Mouse (Mus musculus) liver, postnatal 0 days (tissue): ENCODE results near the gene Fam160a1.

Experiments used
- CTCF ChIP-seq: sonication (generic); IDR thresholded peaks from 2 replicates; pipeline ENCODE4 v1.5.1; 2016; ENCODE audit warnings: antibody characterized with exemption, low read depth
- EP300 ChIP-seq: IDR thresholded peaks from 2 replicates; pipeline ENCODE4 v1.6.1; 2016; ENCODE audit warnings: antibody characterized with exemption, low read depth, mild to moderate bottlenecking

- TF ChIP-seq CTCF (no peak), EP300 (no peak)
These were observed 24.5 kb upstream of the Fam160a1 start for GRCm38 (mm10) chr3:85841454-85842176.
